Mouse (Mus musculus) brain, embryonic 14.5 days (tissue): Measurements from ENCODE around the gene Syndig1l.

Experiments
- CTCF ChIP-seq: fragments of 200-500 bp; IDR thresholded peaks from 2 replicates; pipeline ENCODE4 v1.5.1; 2012; ENCODE audit warnings: inconsistent platforms, mild to moderate bottlenecking, moderate library complexity, borderline replicate concordance; ENCODE audit not compliant: insufficient read depth, insufficient read length; ENCODE audit errors: extremely low read depth
- POLR2A ChIP-seq: fragments of 200-500 bp; IDR thresholded peaks from 2 replicates; pipeline ENCODE4 v1.6.1; 2012; ENCODE audit warnings: mild to moderate bottlenecking, inconsistent platforms, borderline replicate concordance; ENCODE audit not compliant: poor library complexity, insufficient read depth, insufficient read length, severe bottlenecking; ENCODE audit errors: extremely low read depth

GRCm38 (mm10) chr12:84692141-84692540 is 6.5 kb downstream of the Syndig1l start:
- TF ChIP-seq POLR2A (no peak), CTCF (no peak)
